Mouse (Mus musculus) kidney, embryonic 16.5 days (tissue): ENCODE measurements at regions not wholly inside any gene's neighbourhood (a gene's known extent, or its start where the extent isn't known, plus 50 kb on each side); places are given as distances from the start of the nearest gene placed in this dataset.

ENCODE experiments used
- ATAC-seq: fragments of 200-750 bp; cut with Nextera tagmentation; 2 replicates; pipeline ENCODE4 v1.8.0; 2017; ENCODE audit warnings: moderate TSS enrichment; ENCODE audit not compliant: low FRiP score, low TSS enrichment
- H3K27ac ChIP-seq: fragments of 300-500 bp; sonication (generic); 2 replicates; pipeline ENCODE4 v1.5.1; 2014; ENCODE audit warnings: low read length
- H3K27me3 ChIP-seq: fragments of 300-500 bp; sonication (generic); 2 replicates; pipeline ENCODE4 v1.6.1; 2014; ENCODE audit warnings: low read length, control low read depth, mixed read lengths; ENCODE audit not compliant: insufficient read depth
- H3K36me3 ChIP-seq: fragments of 300-500 bp; sonication (generic); 2 replicates; pipeline ENCODE4 v1.6.1; 2014; ENCODE audit warnings: low read length, control low read depth, mixed read lengths; ENCODE audit not compliant: insufficient read depth
- H3K4me1 ChIP-seq: fragments of 300-500 bp; sonication (generic); 2 replicates; pipeline ENCODE4 v1.6.1; 2014; ENCODE audit warnings: low read length, control low read depth, mixed read lengths; ENCODE audit not compliant: insufficient read depth
- H3K4me2 ChIP-seq: fragments of 300-500 bp; sonication (generic); replicated peaks from 2 replicates; pipeline ENCODE4 v1.6.1; 2014; ENCODE audit warnings: low read depth, low read length
- H3K4me3 ChIP-seq: fragments of 300-500 bp; sonication (generic); 2 replicates; pipeline ENCODE4 v1.5.1; 2014; ENCODE audit warnings: mild to moderate bottlenecking, low read length
- H3K9ac ChIP-seq: fragments of 300-500 bp; sonication (generic); replicated peaks from 2 replicates; pipeline ENCODE4 v1.6.1; 2014; ENCODE audit warnings: low read length
- H3K9me3 ChIP-seq: fragments of 300-500 bp; sonication (generic); 2 replicates; pipeline ENCODE4 v1.6.1; 2016; ENCODE audit warnings: low read length, control low read depth
- WGBS: fragments of 180-500 bp; shearing (Covaris S2); extraction: QIAGEN DNeasy Blood & Tissue Kit; methylation state at CpG from one replicate; pipeline ENCODE4 v1.1.7; 2014; 5-methylcytosine and 5-hydroxymethylcytosine counted together

DNA sequence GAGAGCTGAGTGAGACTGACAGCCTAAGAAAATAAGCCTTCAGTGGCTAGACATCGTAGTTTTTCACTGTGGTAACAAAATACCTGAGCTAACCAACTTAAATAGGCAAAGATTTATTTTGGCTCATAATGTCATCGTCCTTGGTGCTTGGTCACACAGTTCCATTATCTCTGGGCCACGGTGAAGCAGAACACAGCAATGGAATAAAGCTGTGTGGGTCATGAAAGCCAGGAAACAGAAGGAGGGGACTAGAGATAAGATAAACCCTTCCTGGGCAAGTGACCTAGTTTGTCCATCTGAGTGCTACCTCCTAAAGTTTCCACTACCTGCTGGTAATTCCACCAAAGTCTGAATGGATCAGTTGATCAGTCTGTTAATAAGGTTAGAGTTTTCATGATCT, 134.8 kb upstream of the Gm5129 start:
- no peak for ATAC-seq
- Histone ChIP-seq H3K27ac (no peak overlapping the region), H3K36me3 (no peaks in the 10 kb centered on the region), H3K27me3 (no peaks in the 10 kb centered on the region), H3K9ac (no peak overlapping the region), H3K9me3 (no peaks in the 10 kb centered on the region), H3K4me3 (no peak overlapping the region), H3K4me2 (no peak overlapping the region), H3K4me1 (no peaks in the 10 kb centered on the region)
- WGBS, result 36% methylated on average over 3 of the region's 3 CpGs

DNA sequence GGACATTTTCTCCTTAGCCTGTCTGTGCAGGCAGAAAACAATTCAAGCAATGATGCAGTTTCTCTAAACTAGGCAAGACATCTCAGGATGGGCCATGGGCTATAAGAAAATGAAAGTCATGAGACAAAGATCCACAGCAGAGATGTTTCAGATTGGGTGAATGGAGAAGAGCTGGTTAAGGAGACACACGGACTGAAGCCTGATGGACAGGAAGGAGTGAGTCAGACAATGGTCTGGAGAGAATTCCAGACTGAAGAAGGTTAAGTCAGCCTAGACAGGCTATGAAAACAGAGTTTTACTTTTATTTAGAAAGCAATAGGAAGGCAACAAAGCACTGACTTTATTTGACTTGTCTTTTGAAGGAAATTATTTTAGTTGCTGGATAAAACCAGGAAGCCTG, 137.5 kb upstream of the Il6 start:
- Histone ChIP-seq H3K9ac (no peak overlapping the region), H3K27me3 (no peaks in the 10 kb centered on the region), H3K36me3 (no peaks in the 10 kb centered on the region), H3K4me3 (no peak overlapping the region), H3K4me2 (no peak overlapping the region), H3K9me3 (no peaks in the 10 kb centered on the region), H3K27ac (no peak overlapping the region), H3K4me1 (no peaks in the 10 kb centered on the region)
- ATAC-seq, result no peak
- WGBS, result 53% methylated on average over 1 of the region's 1 CpGs

DNA sequence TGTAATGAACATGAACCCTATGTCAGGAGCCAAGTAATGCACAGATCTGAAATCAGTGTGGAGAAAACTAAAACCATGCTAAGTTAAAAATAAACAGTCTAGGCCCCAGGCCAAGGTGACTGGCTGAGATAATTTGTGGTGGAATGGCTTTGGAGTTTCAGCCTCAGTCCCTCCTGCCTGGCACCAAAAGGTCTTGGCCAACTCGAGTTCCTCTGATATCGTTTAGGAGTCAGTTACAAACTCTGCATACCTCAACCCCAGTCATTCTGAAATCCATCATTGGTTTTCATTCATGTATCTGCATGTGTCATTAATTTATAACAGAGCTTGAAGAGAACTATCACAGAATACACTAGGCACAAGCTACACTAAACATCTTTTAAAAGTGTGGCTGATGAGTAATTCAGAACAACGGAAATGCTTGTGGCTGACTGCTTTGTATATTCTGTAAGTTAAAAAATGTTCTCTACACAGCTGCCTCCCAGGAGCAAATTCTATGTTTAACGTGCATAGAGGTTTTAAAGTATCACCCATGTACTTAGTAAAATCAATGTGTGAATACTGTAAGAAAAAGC, 125.6 kb upstream of the Il6 start:
- no peak overlapping the region for H3K9ac ChIP-seq
- ATAC-seq, result no peak
- no peaks in the 10 kb centered on the region for H3K9me3 ChIP-seq
- 51% methylated on average over 4 of the region's 4 CpGs for WGBS
- H3K4me1 ChIP-seq, result no peaks in the 10 kb centered on the region
- no peaks in the 10 kb centered on the region for H3K27me3 ChIP-seq
- no peak overlapping the region for H3K27ac ChIP-seq
- no peaks in the 10 kb centered on the region for H3K36me3 ChIP-seq
- H3K4me3 ChIP-seq, result no peak overlapping the region
- no peak overlapping the region for H3K4me2 ChIP-seq

DNA sequence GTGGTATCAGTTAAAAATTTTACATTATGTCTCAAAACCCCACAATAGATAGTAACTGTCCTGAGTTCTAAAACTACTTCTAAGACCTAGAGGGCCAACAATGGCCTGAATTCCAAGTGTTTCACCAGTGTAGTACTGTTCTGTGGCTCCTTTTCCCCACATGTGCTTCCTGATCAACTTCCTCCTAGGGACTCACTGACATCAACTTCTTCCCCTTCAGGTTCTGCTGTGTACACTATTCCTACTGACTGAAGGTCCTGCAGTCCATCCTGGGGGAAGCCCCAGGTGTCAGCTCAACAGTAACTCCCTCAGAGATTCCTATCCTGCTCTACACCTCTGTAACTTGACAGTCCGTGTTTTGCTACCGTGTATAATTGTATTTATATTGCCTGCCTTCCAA, 120.6 kb upstream of the Il6 start:
- ATAC-seq, result no peak
- no peak overlapping the region for H3K4me2 ChIP-seq
- H3K27me3 ChIP-seq, result no peaks in the 10 kb centered on the region
- no peaks in the 10 kb centered on the region for H3K9me3 ChIP-seq
- no peak overlapping the region for H3K4me3 ChIP-seq
- no peaks in the 10 kb centered on the region for H3K36me3 ChIP-seq
- no peak overlapping the region for H3K27ac ChIP-seq
- peaks cover 5% of the 10 kb centered on the region for H3K4me1 ChIP-seq
- H3K9ac ChIP-seq, result no peak overlapping the region
- 35% methylated on average over 2 of the region's 2 CpGs for WGBS

DNA sequence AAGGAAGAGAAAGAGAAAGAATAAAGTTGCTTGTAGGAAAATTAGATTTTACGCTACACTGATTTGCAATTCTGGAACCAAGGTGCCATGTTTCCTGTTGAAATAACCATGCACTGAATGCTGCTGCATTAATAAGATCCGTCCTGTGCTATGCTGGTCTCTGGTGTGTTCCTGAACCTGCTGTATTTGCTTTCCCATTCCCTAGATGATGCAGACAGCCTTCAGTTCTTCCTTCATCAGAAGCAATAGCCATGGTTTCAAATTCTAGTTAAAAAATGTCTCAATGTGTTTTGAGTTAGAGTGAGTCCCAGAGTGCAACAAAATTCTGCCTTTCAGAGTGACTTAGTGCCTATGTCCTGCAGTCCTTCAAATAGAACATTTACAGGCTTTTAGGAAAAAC, 120.1 kb upstream of the Il6 start:
- no peaks in the 10 kb centered on the region for H3K9me3 ChIP-seq
- no peak for ATAC-seq
- 69% methylated on average over 2 of the region's 2 CpGs for WGBS

DNA sequence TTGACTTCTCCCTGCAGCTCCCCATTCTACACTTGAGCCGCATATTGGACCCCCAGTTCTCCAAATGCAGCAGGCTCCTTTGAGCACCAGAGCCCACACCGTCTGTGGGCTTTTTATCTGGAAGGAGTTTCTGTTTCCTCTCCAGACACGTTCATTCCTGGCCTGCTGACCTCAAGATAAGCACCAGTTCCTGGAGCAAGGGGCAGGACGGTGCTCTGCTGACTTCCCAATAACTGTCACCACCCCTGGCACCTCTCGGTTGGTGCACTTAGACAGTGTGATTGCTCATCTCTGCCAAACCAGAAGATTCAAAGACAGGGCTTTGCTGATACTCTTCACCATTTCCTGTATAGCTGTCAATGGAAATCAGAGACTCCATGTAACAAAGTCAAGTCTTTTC, 119.1 kb upstream of the Il6 start:
- WGBS, result 36% methylated on average over 5 of the region's 5 CpGs

More for the DNA sequence above, 120.1 kb upstream of the Il6 start:
- no peak overlapping the region for H3K9ac ChIP-seq
- H3K4me3 ChIP-seq, result no peak overlapping the region
- peaks cover 5% of the 10 kb centered on the region for H3K4me1 ChIP-seq
- no peaks in the 10 kb centered on the region for H3K27me3 ChIP-seq
- no peak overlapping the region for H3K27ac ChIP-seq
- no peak overlapping the region for H3K4me2 ChIP-seq
- no peaks in the 10 kb centered on the region for H3K36me3 ChIP-seq

DNA sequence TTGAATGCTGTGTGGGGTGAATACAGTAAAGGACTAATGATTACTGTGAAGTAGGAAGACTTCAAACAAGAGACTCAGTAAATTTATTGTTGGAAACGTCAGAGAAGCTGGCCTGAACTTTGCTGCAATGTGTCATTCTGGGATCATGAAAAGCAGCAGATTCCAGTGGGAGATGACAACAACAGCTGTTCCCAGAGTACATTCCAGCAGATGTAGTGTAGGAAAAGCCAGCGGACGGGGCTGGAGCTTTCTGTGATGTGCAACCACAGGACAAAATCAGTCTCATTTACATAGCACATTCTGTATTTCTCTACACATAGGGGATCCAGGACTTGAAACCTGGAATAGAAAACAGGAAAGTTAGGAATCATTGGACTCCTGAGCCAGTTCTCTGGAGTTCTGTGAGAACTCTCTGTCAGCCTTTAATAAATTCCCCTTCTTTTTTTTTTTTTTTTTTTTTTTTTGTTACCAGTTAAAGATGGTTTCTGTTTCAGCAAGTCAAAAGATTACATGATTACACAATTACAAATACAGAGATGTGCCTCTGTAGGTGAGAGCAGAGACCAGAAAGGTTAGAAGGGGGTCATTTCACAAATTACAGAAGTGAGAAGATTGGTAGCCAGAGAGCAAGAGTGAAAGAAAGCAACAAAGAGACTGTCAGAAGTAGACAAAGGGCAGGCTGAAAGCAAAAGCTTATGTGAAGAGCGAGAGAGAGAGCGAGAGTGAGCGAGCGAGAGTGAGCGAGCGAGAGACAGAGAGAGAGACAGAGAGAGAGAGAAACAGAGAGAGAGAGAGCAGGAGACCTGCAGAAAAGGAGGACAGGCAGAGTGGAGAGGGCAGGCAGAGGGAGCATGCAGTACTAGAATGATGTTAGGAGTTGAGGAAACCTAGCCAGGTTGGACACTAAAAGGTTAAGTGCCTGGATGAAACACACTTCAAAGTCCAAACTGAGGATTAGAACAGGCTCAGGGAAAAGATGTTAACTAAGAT, 118.0 kb upstream of the Il6 start:
- no peak overlapping the region; the same call in 1 of the 2 replicates for H3K4me2 ChIP-seq
- H3K27ac ChIP-seq, result peak overlapping the region; percentile 32; the same call in 1 of the 2 replicates
- H3K36me3 ChIP-seq, result no peaks in the 10 kb centered on the region
- no peaks in the 10 kb centered on the region for H3K9me3 ChIP-seq
- H3K27me3 ChIP-seq, result no peaks in the 10 kb centered on the region
- no peak overlapping the region; the same call in 1 of the 2 replicates for H3K9ac ChIP-seq
- 50% methylated on average over 9 of the region's 9 CpGs for WGBS
- no peak overlapping the region for H3K4me3 ChIP-seq
- ATAC-seq, result no peak
- peaks cover 5% of the 10 kb centered on the region for H3K4me1 ChIP-seq

More for the DNA sequence above, 119.1 kb upstream of the Il6 start:
- Histone ChIP-seq H3K9ac (no peak overlapping the region), H3K4me2 (no peak overlapping the region), H3K27me3 (no peaks in the 10 kb centered on the region), H3K9me3 (no peaks in the 10 kb centered on the region), H3K4me3 (no peak overlapping the region), H3K4me1 (peaks cover 5% of the 10 kb centered on the region), H3K36me3 (no peaks in the 10 kb centered on the region), H3K27ac (no peak overlapping the region)
- no peak for ATAC-seq

DNA sequence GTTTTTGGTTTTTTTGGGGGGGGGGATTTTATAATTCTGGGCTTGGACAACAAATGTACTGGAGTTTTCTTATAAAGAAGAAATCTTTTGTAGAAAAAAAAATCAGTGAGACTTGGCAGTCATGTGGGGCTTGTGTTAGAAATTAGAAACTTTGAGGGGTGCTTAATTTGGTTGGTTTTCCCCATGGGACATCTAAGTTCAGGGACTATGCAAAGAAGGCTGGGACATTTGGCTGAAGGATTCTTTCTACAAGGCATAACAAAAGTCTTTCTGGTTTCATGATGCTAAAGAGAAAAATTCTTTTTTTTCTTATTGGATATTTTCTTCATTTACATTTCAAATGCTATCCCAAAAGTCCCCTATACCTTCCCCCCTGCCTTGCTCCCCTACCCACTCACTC, 115.3 kb upstream of the Il6 start:
- ATAC-seq, result no peak
- H3K4me3 ChIP-seq, result no peak overlapping the region

DNA sequence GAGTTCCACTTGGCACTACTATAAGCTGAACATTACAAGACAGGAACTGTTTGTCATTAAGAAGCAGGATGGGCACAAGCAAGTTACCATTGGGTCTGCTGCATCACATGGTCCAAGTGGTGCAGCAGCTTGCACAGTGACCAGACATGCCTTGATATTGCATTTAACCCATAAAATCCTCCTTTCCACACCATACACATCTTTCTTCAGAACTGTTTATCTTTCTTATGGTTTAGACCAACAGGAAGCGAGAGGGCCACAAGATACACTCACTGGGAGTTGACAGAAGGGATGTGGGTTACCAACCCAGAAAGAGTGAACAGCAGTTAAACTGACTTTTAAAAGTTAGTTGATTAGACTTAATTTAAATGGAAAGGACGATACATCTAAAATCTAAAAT, 111.2 kb upstream of the Il6 start:
- no peak for ATAC-seq

More for the DNA sequence above, 115.3 kb upstream of the Il6 start:
- Histone ChIP-seq H3K27ac (no peak overlapping the region), H3K9ac (no peak overlapping the region), H3K4me2 (no peak overlapping the region), H3K36me3 (no peaks in the 10 kb centered on the region), H3K9me3 (no peaks in the 10 kb centered on the region), H3K27me3 (no peaks in the 10 kb centered on the region), H3K4me1 (peaks cover 5% of the 10 kb centered on the region)

DNA sequence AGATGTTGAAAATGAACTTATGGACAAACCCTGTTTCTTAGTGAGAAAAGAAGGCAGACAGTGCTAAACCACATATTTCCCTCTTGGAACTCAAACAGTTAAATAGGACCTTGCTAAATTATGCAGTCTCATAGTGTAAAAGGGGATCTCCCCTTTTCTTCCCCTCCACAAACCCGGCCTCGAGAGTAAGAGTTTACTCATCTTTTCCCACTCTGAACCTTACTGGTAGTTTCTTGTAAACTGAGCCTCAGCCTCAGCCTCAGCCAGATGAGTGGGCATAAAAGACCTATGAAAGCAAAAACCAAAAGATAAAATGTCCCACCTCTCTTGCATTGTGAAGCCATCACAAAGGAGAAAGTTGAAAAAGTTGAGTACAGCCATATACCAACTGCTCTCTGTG, 92.6 kb upstream of the Il6 start:
- no peak overlapping the region for H3K27ac ChIP-seq
- 77% methylated on average over 2 of the region's 2 CpGs for WGBS
- H3K4me3 ChIP-seq, result no peak overlapping the region
- H3K27me3 ChIP-seq, result no peaks in the 10 kb centered on the region
- ATAC-seq, result no peak
- H3K36me3 ChIP-seq, result no peaks in the 10 kb centered on the region
- H3K9me3 ChIP-seq, result peaks cover 8% of the 10 kb centered on the region; the same call in 1 of the 2 replicates
- no peak overlapping the region for H3K9ac ChIP-seq
- no peak overlapping the region for H3K4me2 ChIP-seq
- no peaks in the 10 kb centered on the region for H3K4me1 ChIP-seq

More for the DNA sequence above, 111.2 kb upstream of the Il6 start:
- Histone ChIP-seq H3K9ac (no peak overlapping the region), H3K4me2 (no peak overlapping the region), H3K36me3 (no peaks in the 10 kb centered on the region), H3K27me3 (no peaks in the 10 kb centered on the region), H3K4me1 (no peaks in the 10 kb centered on the region), H3K4me3 (no peak overlapping the region), H3K9me3 (no peaks in the 10 kb centered on the region), H3K27ac (no peak overlapping the region)
- 82% methylated on average over 2 of the region's 2 CpGs for WGBS
